Mouse (Mus musculus) brain, embryonic 14.5 days (tissue): ENCODE measurements at regions not wholly inside any gene's neighbourhood (a gene's known extent, or its start where the extent isn't known, plus 50 kb on each side); places are given as distances from the start of the nearest gene placed in this dataset.

Experiments used
- DNase-seq: peaks from one replicate; pipeline ENCODE4 v3.0.0-alpha.2; 2011; ENCODE audit warnings: low read depth
- CTCF ChIP-seq: fragments of 200-500 bp; IDR thresholded peaks from 2 replicates; pipeline ENCODE4 v1.5.1; 2012; ENCODE audit warnings: inconsistent platforms, mild to moderate bottlenecking, moderate library complexity, borderline replicate concordance; ENCODE audit not compliant: insufficient read depth, insufficient read length; ENCODE audit errors: extremely low read depth
- POLR2A ChIP-seq: fragments of 200-500 bp; IDR thresholded peaks from 2 replicates; pipeline ENCODE4 v1.6.1; 2012; ENCODE audit warnings: mild to moderate bottlenecking, inconsistent platforms, borderline replicate concordance; ENCODE audit not compliant: poor library complexity, insufficient read depth, insufficient read length, severe bottlenecking; ENCODE audit errors: extremely low read depth

- DNase-seq, result peak; percentile 94
- TF ChIP-seq CTCF (peak; percentile 87), POLR2A (no peak)
Observed at GRCm38 (mm10) chr9:83691332-83692198, 114.5 kb downstream of the Elovl4 start.
